Mouse (Mus musculus) cerebellum, postnatal 36 days (tissue): Measurements from ENCODE around the gene Elf5.

ENCODE experiments used
- DNase-seq, 2 experiments: peaks; one replicate each; pipeline ENCODE4 v3.0.0; 2021 to 2022; ENCODE audit warnings: mixed read lengths in 2 of 2

Gene Elf5

GRCm38 (mm10) chr2:103436534-103436933 is 25.0 kb downstream of the Elf5 start:
- DNase-seq, result no peak

- DNase-seq, result peak; percentile 38 to 42
Measured at GRCm38 (mm10) chr2:103439071-103439622, 27.7 kb downstream of the Elf5 start.

GRCm38 (mm10) chr2:103439710-103440109 is 28.2 kb downstream of the Elf5 start:
- DNase-seq, result peak; percentile 68 to 72

- peak; percentile 37 to 53 for DNase-seq
Measured at GRCm38 (mm10) chr2:103445776-103446175, 34.3 kb downstream of the Elf5 start.

GRCm38 (mm10) chr2:103446326-103446725 is 34.8 kb downstream of the Elf5 start:
- no peak for DNase-seq

GRCm38 (mm10) chr2:103448947-103449560 is 37.6 kb downstream of the Elf5 start:
- no peak for DNase-seq

GRCm38 (mm10) chr2:103449813-103450212 is 38.3 kb downstream of the Elf5 start:
- DNase-seq, result no peak

GRCm38 (mm10) chr2:103450267-103450666 is 38.8 kb downstream of the Elf5 start:
- no peak for DNase-seq

- no peak for DNase-seq
Measured at GRCm38 (mm10) chr2:103452550-103452949, 41.1 kb downstream of the Elf5 start.

- no peak for DNase-seq
Measured at GRCm38 (mm10) chr2:103455748-103456147, 44.3 kb downstream of the Elf5 start.

GRCm38 (mm10) chr2:103456646-103457045 is 45.2 kb downstream of the Elf5 start:
- peak; percentile 86 to 92 for DNase-seq

GRCm38 (mm10) chr2:103457048-103457447 is 45.6 kb downstream of the Elf5 start:
- DNase-seq, result no peak

- DNase-seq, result no peak
Measured at GRCm38 (mm10) chr2:103457628-103458027, 46.1 kb downstream of the Elf5 start.

GRCm38 (mm10) chr2:103459069-103459468 is 47.6 kb downstream of the Elf5 start:
- DNase-seq, result no peak

- no peak for DNase-seq
Measured at GRCm38 (mm10) chr2:103461210-103461609, 49.7 kb downstream of the Elf5 start.

- DNase-seq, result no peak
Measured at GRCm38 (mm10) chr2:103461743-103462142, 50.3 kb downstream of the Elf5 start.

- DNase-seq, result no peak
Measured at GRCm38 (mm10) chr2:103462746-103463145, 51.3 kb downstream of the Elf5 start.

- no peak for DNase-seq
Measured at GRCm38 (mm10) chr2:103464524-103464923, 53.0 kb downstream of the Elf5 start.

GRCm38 (mm10) chr2:103465429-103465828 is 53.9 kb downstream of the Elf5 start:
- no peak for DNase-seq

- no peak for DNase-seq
Measured at GRCm38 (mm10) chr2:103466272-103466671, 54.8 kb downstream of the Elf5 start.

GRCm38 (mm10) chr2:103466984-103467588 is 55.6 kb downstream of the Elf5 start:
- DNase-seq, result peak; percentile 82 to 83

GRCm38 (mm10) chr2:103473362-103473761 is 61.9 kb downstream of the Elf5 start:
- no peak for DNase-seq

GRCm38 (mm10) chr2:103476180-103476579 is 64.7 kb downstream of the Elf5 start:
- no peak for DNase-seq

- DNase-seq, result no peak
Measured at GRCm38 (mm10) chr2:103476657-103477056, 65.2 kb downstream of the Elf5 start.
